24 mouse cellular contexts compared by ENCODE assay signal in the genomic region with DNA sequence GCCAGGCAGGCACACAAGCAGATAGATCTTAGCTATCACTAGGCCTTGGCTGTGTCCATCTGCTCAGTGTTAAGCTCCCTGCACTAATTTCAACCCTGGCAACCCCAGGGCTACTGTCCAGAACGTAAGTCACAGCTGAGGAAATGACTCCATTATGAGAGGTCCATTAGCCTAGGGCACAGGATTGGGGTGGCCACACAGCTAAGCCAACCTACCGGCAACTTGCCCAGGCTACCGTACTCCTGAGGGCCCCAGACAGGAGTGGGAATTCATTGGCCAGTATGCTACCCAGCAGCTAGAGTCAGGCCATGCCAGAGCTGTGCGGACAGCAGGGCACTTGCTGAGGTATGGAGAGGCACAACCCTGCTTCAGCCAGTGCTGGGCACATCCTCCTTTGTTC. TPM values are rescaled to one million over a fixed set of nuclear protein-coding genes. Genes with fewer than 3 reads are reported as not detected.
A peak's percentile ranks its signal among the peaks of the same experiment; 100 is the strongest.
DNase-seq lines count a peak whose midpoint lies in the region; ATAC-seq and TF ChIP-seq lines count a peak whose summit lies in the region.
"Had no signal": no experiment of that assay in that cellular context is flagged by ENCODE, and none has a peak within 500 bp of the region (broad histone marks: within the 10 kb centered on the region; RNA-seq: fewer than 3 reads in every experiment).

No protein-coding gene starts in this region.

- ATAC-seq in heart, embryonic 11.5 days (replicated peaks; ENCODE audit: insufficient number of reproducible peaks, low FRiP score, low TSS enrichment), result no peak
- ATAC-seq in midbrain, postnatal 0 days (ENCODE audit: low FRiP score), result no peak
- no peak for ATAC-seq in midbrain, embryonic 16.5 days
- no peak for ATAC-seq in midbrain, embryonic 14.5 days (ENCODE audit: low FRiP score, low TSS enrichment)
- ATAC-seq: forebrain, embryonic 13.5 days; midbrain, embryonic 13.5 days had no signal

- no peak for TF ChIP-seq CTCF in midbrain, postnatal 0 days (IDR thresholded peaks at IDR 0.05)

- no peak overlapping the region for H3ac ChIP-seq in myocyte (ENCODE audit: control insufficient read depth, insufficient read length)

- H3K27me3 ChIP-seq in heart, embryonic 11.5 days (ENCODE audit: control insufficient read depth, insufficient read depth, low read length), result no peaks in the 10 kb centered on the region
- no peaks in the 10 kb centered on the region for H3K27me3 ChIP-seq in midbrain, postnatal 0 days (ENCODE audit: insufficient read depth, low read length)
- H3K27me3 ChIP-seq in midbrain, embryonic 16.5 days (ENCODE audit: control insufficient read depth, insufficient read depth, low read depth, low read length), result no peaks in the 10 kb centered on the region
- no peaks in the 10 kb centered on the region for H3K27me3 ChIP-seq in myocyte (ENCODE audit: control insufficient read depth, insufficient read depth, insufficient read length)
- no peaks in the 10 kb centered on the region for H3K27me3 ChIP-seq in midbrain, embryonic 14.5 days (ENCODE audit: control insufficient read depth, insufficient read depth, low read length)
- H3K27me3 ChIP-seq: forebrain, embryonic 13.5 days; midbrain, embryonic 13.5 days had no signal

- no peaks in the 10 kb centered on the region for H3K9me3 ChIP-seq in heart, embryonic 11.5 days (replicated peaks; ENCODE audit: control insufficient read depth, low read length)
- no peaks in the 10 kb centered on the region for H3K9me3 ChIP-seq in midbrain, postnatal 0 days (ENCODE audit: low read length)
- no peaks in the 10 kb centered on the region for H3K9me3 ChIP-seq in midbrain, embryonic 16.5 days (replicated peaks; ENCODE audit: control insufficient read depth, low read length, poor library complexity, severe bottlenecking)
- H3K9me3 ChIP-seq in midbrain, embryonic 14.5 days (ENCODE audit: control insufficient read depth, low read length), result no peaks in the 10 kb centered on the region
- H3K9me3 ChIP-seq: forebrain, embryonic 13.5 days; midbrain, embryonic 13.5 days had no signal

- 87% methylated on average over 4 of the region's 4 CpGs for WGBS in heart, embryonic 11.5 days (ENCODE audit: insufficient replicate concordance)
- 84% methylated on average over 4 of the region's 4 CpGs for WGBS in midbrain, postnatal 0 days
- 87% methylated on average over 4 of the region's 4 CpGs for WGBS in midbrain, embryonic 16.5 days
- 92% methylated on average over 4 of the region's 4 CpGs for WGBS in midbrain, embryonic 14.5 days

- peak overlapping the region; percentile 94 for H3K27ac ChIP-seq in heart, embryonic 11.5 days (ENCODE audit: low read depth, low read length)
- no peak overlapping the region for H3K27ac ChIP-seq in midbrain, postnatal 0 days (ENCODE audit: low read depth, low read length)
- H3K27ac ChIP-seq in midbrain, embryonic 16.5 days (ENCODE audit: low read length), result no peak overlapping the region
- no peak overlapping the region for H3K27ac ChIP-seq in midbrain, embryonic 14.5 days (replicated peaks; ENCODE audit: low read depth, low read length)
- H3K27ac ChIP-seq: forebrain, embryonic 13.5 days; kidney, postnatal 0 days; macrophage had no signal

- H3K4me3 ChIP-seq in heart, embryonic 11.5 days (ENCODE audit: low read depth, low read length), result peak overlapping the region; percentile 16; the same call in 1 of the 2 replicates
- H3K4me3 ChIP-seq in midbrain, postnatal 0 days (ENCODE audit: low read depth, low read length), result no peak overlapping the region
- H3K4me3 ChIP-seq in midbrain, embryonic 16.5 days (ENCODE audit: low read depth, low read length), result no peak overlapping the region
- H3K4me3 ChIP-seq in myocyte, result no peak overlapping the region
- no peak overlapping the region for H3K4me3 ChIP-seq in midbrain, embryonic 14.5 days (replicated peaks; ENCODE audit: low read depth, low read length)
- H3K4me3 ChIP-seq: forebrain, embryonic 13.5 days; midbrain, embryonic 13.5 days had no signal

- H3K9ac ChIP-seq in heart, embryonic 11.5 days (ENCODE audit: low read depth, low read length), result no peak overlapping the region
- no peak overlapping the region for H3K9ac ChIP-seq in midbrain, postnatal 0 days (replicated peaks; ENCODE audit: low read length, poor library complexity, severe bottlenecking)
- no peak overlapping the region for H3K9ac ChIP-seq in midbrain, embryonic 16.5 days (ENCODE audit: low read depth, low read length)
- H3K9ac ChIP-seq in midbrain, embryonic 14.5 days (replicated peaks; ENCODE audit: low read length), result no peak overlapping the region; the same call in 1 of the 2 replicates
- H3K9ac ChIP-seq: forebrain, embryonic 13.5 days; lung, embryonic 14.5 days had no signal

- no peak for DNase-seq in heart, adult 9 months (ENCODE audit: low spot score in 2 of 2)
- peak; percentile 37 for DNase-seq in midbrain, postnatal 0 days (ENCODE audit: low spot score)
- DNase-seq in cerebellum, adult 9-11 months, result peak; percentile 85
- no peak for DNase-seq in MN1 (ENCODE audit: low spot score)
- no peak for DNase-seq in midbrain, embryonic 14.5 days
- DNase-seq: lung, embryonic 14.5 days; thymus, postnatal 14 days had no signal

- peaks cover 46% of the 10 kb centered on the region for H3K79me2 ChIP-seq in myocyte (ENCODE audit: control insufficient read depth, insufficient read depth)

- no peak for TF ChIP-seq POLR2A in myocyte (IDR thresholded peaks at IDR 0.05; ENCODE audit: insufficient read length, low read depth)

- H3K4me1 ChIP-seq in heart, embryonic 11.5 days (ENCODE audit: control insufficient read depth, insufficient read depth, low read length), result peaks cover 32% of the 10 kb centered on the region
- H3K4me1 ChIP-seq in midbrain, postnatal 0 days (ENCODE audit: insufficient read depth, low read length), result peaks cover 8% of the 10 kb centered on the region; the same call in 1 of the 2 replicates
- peaks cover 17% of the 10 kb centered on the region for H3K4me1 ChIP-seq in midbrain, embryonic 16.5 days (ENCODE audit: control insufficient read depth, insufficient read depth, low read length)
- peaks cover 11% of the 10 kb centered on the region for H3K4me1 ChIP-seq in midbrain, embryonic 14.5 days (ENCODE audit: control insufficient read depth, insufficient read depth, low read length)

- H3K4me2 ChIP-seq in heart, embryonic 11.5 days, result peak overlapping the region; percentile 46
- H3K4me2 ChIP-seq in midbrain, postnatal 0 days (ENCODE audit: low read depth, low read length, poor library complexity, severe bottlenecking), result no peak overlapping the region
- no peak overlapping the region for H3K4me2 ChIP-seq in midbrain, embryonic 16.5 days (ENCODE audit: low read length)
- peak overlapping the region; percentile 46 for H3K4me2 ChIP-seq in myocyte (ENCODE audit: low read depth)
- no peak overlapping the region for H3K4me2 ChIP-seq in midbrain, embryonic 14.5 days (ENCODE audit: low read length)
- H3K4me2 ChIP-seq: forebrain, embryonic 13.5 days; liver, embryonic 11.5 days; midbrain, embryonic 13.5 days had no signal

- peaks cover 23% of the 10 kb centered on the region for H3K36me3 ChIP-seq in heart, embryonic 11.5 days (ENCODE audit: control insufficient read depth, insufficient read depth, low read length)
- H3K36me3 ChIP-seq in midbrain, postnatal 0 days (ENCODE audit: insufficient read depth, low read length), result peaks cover 41% of the 10 kb centered on the region
- H3K36me3 ChIP-seq in midbrain, embryonic 16.5 days (ENCODE audit: control insufficient read depth, insufficient read depth, low read length), result peaks cover 28% of the 10 kb centered on the region
- peaks cover 5% of the 10 kb centered on the region for H3K36me3 ChIP-seq in myocyte (ENCODE audit: control insufficient read depth, insufficient read depth)
- H3K36me3 ChIP-seq in midbrain, embryonic 14.5 days (ENCODE audit: control insufficient read depth, insufficient read depth, low read length), result peaks cover 55% of the 10 kb centered on the region

RNA-seq across cellular contexts. Expression of gene Zdhhc8, which starts 6.1 kb away (rescaled TPM):
- polyA plus RNA-seq in heart, embryonic 11.5 days (2014; fragmentation: Nextera tagmentation; extraction: Ambion mirVana), result 16.3 and 17.3 TPM in 2 replicates
- total RNA-seq in midbrain, postnatal 0 days (2014; rRNA removed), result 34.1 and 41.2 TPM in 2 replicates
- 13.8 and 14.6 TPM in 2 replicates for polyA plus RNA-seq in midbrain, postnatal 0 days (2015; fragmentation: Nextera tagmentation; extraction: Ambion mirVana)
- polyA plus RNA-seq in midbrain, embryonic 16.5 days (2015; fragmentation: Nextera tagmentation; extraction: Ambion mirVana), result 13.8 and 17.9 TPM in 2 replicates
- polyA plus RNA-seq in myocyte (2012; fragmentation: generic; extraction: Trizol), result 26.1 TPM
- 13.8 and 13.9 TPM in 2 replicates for polyA plus RNA-seq in midbrain, embryonic 14.5 days (2014; fragmentation: Nextera tagmentation; extraction: Ambion mirVana)

RNA-seq across cellular contexts. Expression of gene Ccdc188, which starts 11.2 kb away (rescaled TPM):
- polyA plus RNA-seq in heart, embryonic 11.5 days (2014; fragmentation: Nextera tagmentation; extraction: Ambion mirVana), result not detected in 2 replicates
- not detected in 2 replicates for total RNA-seq in midbrain, postnatal 0 days (2014; rRNA removed)
- polyA plus RNA-seq in midbrain, postnatal 0 days (2015; fragmentation: Nextera tagmentation; extraction: Ambion mirVana), result not detected in 2 replicates
- 0.14 TPM in 1 of 2 replicates, not detected in the other for polyA plus RNA-seq in midbrain, embryonic 16.5 days (2015; fragmentation: Nextera tagmentation; extraction: Ambion mirVana)
- not detected for polyA plus RNA-seq in myocyte (2012; fragmentation: generic; extraction: Trizol)
- polyA plus RNA-seq in midbrain, embryonic 14.5 days (2014; fragmentation: Nextera tagmentation; extraction: Ambion mirVana), result not detected in 2 replicates
- total RNA-seq: adrenal gland, adult 18-20 months; ES-E14; heart, adult 18-20 months; layer of hippocampus, adult 8-10 months had no signal
- polyA plus RNA-seq: forebrain, embryonic 13.5 days; intestine, embryonic 14.5 days; kidney, postnatal 0 days; liver, embryonic 11.5 days; lung, embryonic 14.5 days; macrophage; neural tube, embryonic 14.5 days; spleen, adult 2 months; stomach, embryonic 16.5 days had no signal

RNA-seq across cellular contexts. Expression of gene Trmt2a, which starts 19.6 kb away (rescaled TPM):
- polyA plus RNA-seq in heart, embryonic 11.5 days (2014; fragmentation: Nextera tagmentation; extraction: Ambion mirVana), result 56.0 and 58.2 TPM in 2 replicates
- 55.5 and 57.4 TPM in 2 replicates for total RNA-seq in midbrain, postnatal 0 days (2014; rRNA removed)
- polyA plus RNA-seq in midbrain, postnatal 0 days (2015; fragmentation: Nextera tagmentation; extraction: Ambion mirVana), result 67.6 and 76.4 TPM in 2 replicates
- polyA plus RNA-seq in midbrain, embryonic 16.5 days (2015; fragmentation: Nextera tagmentation; extraction: Ambion mirVana), result 105 and 106 TPM in 2 replicates
- polyA plus RNA-seq in myocyte (2012; fragmentation: generic; extraction: Trizol), result 47.8 TPM
- 80.2 and 81.3 TPM in 2 replicates for polyA plus RNA-seq in midbrain, embryonic 14.5 days (2014; fragmentation: Nextera tagmentation; extraction: Ambion mirVana)

RNA-seq across cellular contexts. Expression of gene Ranbp1, which starts 19.7 kb away (rescaled TPM):
- polyA plus RNA-seq in heart, embryonic 11.5 days (2014; fragmentation: Nextera tagmentation; extraction: Ambion mirVana), result 585 and 656 TPM in 2 replicates
- 170 and 192 TPM in 2 replicates for total RNA-seq in midbrain, postnatal 0 days (2014; rRNA removed)
- 412 and 447 TPM in 2 replicates for polyA plus RNA-seq in midbrain, postnatal 0 days (2015; fragmentation: Nextera tagmentation; extraction: Ambion mirVana)
- polyA plus RNA-seq in midbrain, embryonic 16.5 days (2015; fragmentation: Nextera tagmentation; extraction: Ambion mirVana), result 359 and 384 TPM in 2 replicates
- polyA plus RNA-seq in myocyte (2012; fragmentation: generic; extraction: Trizol), result 150 TPM
- 451 and 457 TPM in 2 replicates for polyA plus RNA-seq in midbrain, embryonic 14.5 days (2014; fragmentation: Nextera tagmentation; extraction: Ambion mirVana)

RNA-seq across cellular contexts. Expression of gene Gm49776, which starts 29.3 kb away (rescaled TPM):
- polyA plus RNA-seq in heart, embryonic 11.5 days (2014; fragmentation: Nextera tagmentation; extraction: Ambion mirVana), result 3.7 TPM in 1 of 2 replicates, not detected in the other
- 0.57 TPM in 1 of 2 replicates, not detected in the other for total RNA-seq in midbrain, postnatal 0 days (2014; rRNA removed)
- 1.3 TPM in 1 of 2 replicates, not detected in the other for polyA plus RNA-seq in midbrain, postnatal 0 days (2015; fragmentation: Nextera tagmentation; extraction: Ambion mirVana)
- not detected in 2 replicates for polyA plus RNA-seq in midbrain, embryonic 16.5 days (2015; fragmentation: Nextera tagmentation; extraction: Ambion mirVana)
- 0.08 TPM for polyA plus RNA-seq in myocyte (2012; fragmentation: generic; extraction: Trizol)
- 0.86 and 3.3 TPM in 2 replicates for polyA plus RNA-seq in midbrain, embryonic 14.5 days (2014; fragmentation: Nextera tagmentation; extraction: Ambion mirVana)
- total RNA-seq: adrenal gland, adult 18-20 months; heart, adult 18-20 months; layer of hippocampus, adult 8-10 months; left cerebral cortex, postnatal 36 days had no signal
- polyA plus RNA-seq: intestine, embryonic 14.5 days; macrophage; midbrain, embryonic 13.5 days; neural tube, embryonic 14.5 days; spleen, adult 2 months; stomach, embryonic 16.5 days had no signal

Comparison
In these comparisons a context has a peak if more than half of its experiments do, and no peak if none do; other contexts are left out.
1. DNase-seq: peak in midbrain, postnatal 0 days (single experiment) and cerebellum, adult 9-11 months (single experiment); none in heart, adult 9 months (0 of 2), MN1 (single experiment) and midbrain, embryonic 14.5 days (single experiment).
2. H3K4me2 ChIP-seq: peak in heart, embryonic 11.5 days (single experiment) and myocyte (single experiment); none in midbrain, postnatal 0 days (single experiment), midbrain, embryonic 16.5 days (single experiment) and midbrain, embryonic 14.5 days (single experiment).